Mouse (Mus musculus): ENCODE measurements around the gene Pou4f2.

- TF ChIP-seq CTCF (IDR thresholded peaks at IDR 0.05; ENCODE audit: low read depth, low read length) (no peak), TAL1 (conservative IDR thresholded peaks at IDR 0.05; ENCODE audit: low read depth, low read length) (no peak)
These were observed 12.5 kb downstream of the Pou4f2 start for GRCm38 (mm10) chr8:78423937-78424336.
